Mouse (Mus musculus) cortical plate, adult 2 months (tissue): ENCODE data around the gene 1700066M21Rik. TPM values are rescaled to one million over a fixed set of nuclear protein-coding genes. Genes with fewer than 3 reads are reported as not detected.

Experiments used
- H3K27ac ChIP-seq: fragments of 200-500 bp; 2 replicates; pipeline ENCODE4 v1.5.1; 2012; ENCODE audit warnings: low read length, control low read depth, inconsistent platforms; ENCODE audit not compliant: insufficient read depth
- H3K4me1 ChIP-seq: fragments of 200-500 bp; 2 replicates; pipeline ENCODE4 v1.6.1; 2011; ENCODE audit warnings: low read length; ENCODE audit not compliant: control insufficient read depth, insufficient read depth
- H3K4me3 ChIP-seq: fragments of 200-500 bp; 2 replicates; pipeline ENCODE4 v1.5.1; 2011; ENCODE audit warnings: mild to moderate bottlenecking, low read length, control low read depth; ENCODE audit not compliant: insufficient read depth
- CTCF ChIP-seq: fragments of 200-500 bp; IDR thresholded peaks from 2 replicates; pipeline ENCODE4 v1.5.1; 2011; ENCODE audit warnings: mild to moderate bottlenecking, control low read depth, low read length; ENCODE audit not compliant: insufficient read depth; ENCODE audit errors: extremely low read depth
- POLR2A ChIP-seq: fragments of 200-500 bp; IDR thresholded peaks from 2 replicates; pipeline ENCODE4 v1.6.1; 2011; ENCODE audit warnings: mild to moderate bottlenecking, low read length, control low read depth; ENCODE audit not compliant: insufficient read depth; ENCODE audit errors: extremely low read depth
- polyA plus RNA-seq: library from polyadenylated mRNA; depleted of rRNA; stranded (reverse); fragments of >200 nt; gene quantifications from 2 replicates; pipeline ENCODE4 v1.2.3, GENCODE M21; 2012

1700066M21Rik gene
- polyA plus RNA-seq, 1 experiment = 19.9 TPM

- H3K4me3 ChIP-seq = no peak overlapping the region
- H3K27ac ChIP-seq = peak overlapping the region; percentile 49; the same call in 1 of the 2 replicates
- TF ChIP-seq POLR2A = no peak
- no peak for TF ChIP-seq CTCF
- peaks cover 4% of the 10 kb centered on the region for H3K4me1 ChIP-seq
Observed at GRCm38 (mm10) chr1:57388402-57389155, 11.2 kb downstream of the 1700066M21Rik start.

- Histone ChIP-seq H3K27ac (no peak overlapping the region), H3K4me1 (peaks cover 4% of the 10 kb centered on the region), H3K4me3 (no peak overlapping the region)
- TF ChIP-seq CTCF (no peak), POLR2A (no peak)
Observed at GRCm38 (mm10) chr1:57390993-57391790, 13.8 kb downstream of the 1700066M21Rik start.

GRCm38 (mm10) chr1:57392417-57392816 is 15.0 kb downstream of the 1700066M21Rik start:
- H3K4me1 ChIP-seq = peaks cover 4% of the 10 kb centered on the region
- TF ChIP-seq CTCF (no peak), POLR2A (no peak)

GRCm38 (mm10) chr1:57394051-57394450 is 16.6 kb downstream of the 1700066M21Rik start:
- no peak overlapping the region for H3K27ac ChIP-seq
- H3K4me1 ChIP-seq = no peaks in the 10 kb centered on the region
- no peak overlapping the region for H3K4me3 ChIP-seq
- TF ChIP-seq POLR2A = no peak
- peak; percentile 37; the same call in 1 of the 2 replicates for TF ChIP-seq CTCF

More at GRCm38 (mm10) chr1:57392417-57392816, 15.0 kb downstream of the 1700066M21Rik start:
- Histone ChIP-seq H3K4me3 (no peak overlapping the region), H3K27ac (no peak overlapping the region)

GRCm38 (mm10) chr1:57400321-57400720 is 22.9 kb downstream of the 1700066M21Rik start:
- Histone ChIP-seq H3K4me3 (no peak overlapping the region), H3K4me1 (peaks cover 1% of the 10 kb centered on the region; the same call in 1 of the 2 replicates), H3K27ac (no peak overlapping the region)
- no peak for TF ChIP-seq CTCF

GRCm38 (mm10) chr1:57400877-57401276 is 23.5 kb downstream of the 1700066M21Rik start:
- no peak for TF ChIP-seq POLR2A
- TF ChIP-seq CTCF = no peak
- no peak overlapping the region for H3K4me3 ChIP-seq
- 0 out of 2 replicates have a peak overlapping the region, but pooled peaks have one; percentile 40 for H3K27ac ChIP-seq
- H3K4me1 ChIP-seq = peaks cover 1% of the 10 kb centered on the region; the same call in 1 of the 2 replicates

GRCm38 (mm10) chr1:57402116-57402515 is 24.7 kb downstream of the 1700066M21Rik start:
- H3K27ac ChIP-seq = no peak overlapping the region
- H3K4me3 ChIP-seq = no peak overlapping the region
- H3K4me1 ChIP-seq = peaks cover 1% of the 10 kb centered on the region; the same call in 1 of the 2 replicates
- TF ChIP-seq POLR2A (no peak), CTCF (no peak)

- peak; percentile 50 for TF ChIP-seq POLR2A
- TF ChIP-seq CTCF = no peak
- H3K27ac ChIP-seq = peak within 1 kb of the TSS; percentile 97
- peak within 1 kb of the TSS; percentile 98 for H3K4me3 ChIP-seq
- peaks cover 5% of the 10 kb centered on the region; the same call in 1 of the 2 replicates for H3K4me1 ChIP-seq
Observed at GRCm38 (mm10) chr1:57406187-57407151, 29.0 kb downstream of the 1700066M21Rik start, which contains the start of the genes Maip1 and Tyw5. Gene Maip1 (plus strand): TSS chr1:57406328. Gene Tyw5 (minus strand): TSS chr1:57407101.
